Mouse (Mus musculus) kidney, embryonic 16.5 days (tissue): ENCODE data around the gene Tgfbr3. TPM values are rescaled to one million over a fixed set of nuclear protein-coding genes. Genes with fewer than 3 reads are reported as not detected.

Experiments used
- ATAC-seq: fragments of 200-750 bp; cut with Nextera tagmentation; 2 replicates; pipeline ENCODE4 v1.8.0; 2017; ENCODE audit warnings: moderate TSS enrichment; ENCODE audit not compliant: low FRiP score, low TSS enrichment
- H3K27ac ChIP-seq: fragments of 300-500 bp; sonication (generic); 2 replicates; pipeline ENCODE4 v1.5.1; 2014; ENCODE audit warnings: low read length
- H3K27me3 ChIP-seq: fragments of 300-500 bp; sonication (generic); 2 replicates; pipeline ENCODE4 v1.6.1; 2014; ENCODE audit warnings: low read length, control low read depth, mixed read lengths; ENCODE audit not compliant: insufficient read depth
- H3K36me3 ChIP-seq: fragments of 300-500 bp; sonication (generic); 2 replicates; pipeline ENCODE4 v1.6.1; 2014; ENCODE audit warnings: low read length, control low read depth, mixed read lengths; ENCODE audit not compliant: insufficient read depth
- H3K4me1 ChIP-seq: fragments of 300-500 bp; sonication (generic); 2 replicates; pipeline ENCODE4 v1.6.1; 2014; ENCODE audit warnings: low read length, control low read depth, mixed read lengths; ENCODE audit not compliant: insufficient read depth
- H3K4me2 ChIP-seq: fragments of 300-500 bp; sonication (generic); replicated peaks from 2 replicates; pipeline ENCODE4 v1.6.1; 2014; ENCODE audit warnings: low read depth, low read length
- H3K4me3 ChIP-seq: fragments of 300-500 bp; sonication (generic); 2 replicates; pipeline ENCODE4 v1.5.1; 2014; ENCODE audit warnings: mild to moderate bottlenecking, low read length
- H3K9ac ChIP-seq: fragments of 300-500 bp; sonication (generic); replicated peaks from 2 replicates; pipeline ENCODE4 v1.6.1; 2014; ENCODE audit warnings: low read length
- H3K9me3 ChIP-seq: fragments of 300-500 bp; sonication (generic); 2 replicates; pipeline ENCODE4 v1.6.1; 2016; ENCODE audit warnings: low read length, control low read depth
- WGBS: fragments of 180-500 bp; shearing (Covaris S2); extraction: QIAGEN DNeasy Blood & Tissue Kit; methylation state at CpG from one replicate; pipeline ENCODE4 v1.1.7; 2014; 5-methylcytosine and 5-hydroxymethylcytosine counted together
- polyA plus RNA-seq: library from polyadenylated mRNA; unstranded; fragments of >200 nt; fragmentation: Nextera tagmentation; extraction: Ambion mirVana; gene quantifications from 2 replicates; pipeline ENCODE4 v1.2.1, GENCODE M21; 2015

Gene Tgfbr3
- polyA plus RNA-seq, 1 experiment from 2014 or later = 17.3 TPM

- Histone ChIP-seq H3K4me1 (peaks cover 20% of the 10 kb centered on the region), H3K9me3 (no peaks in the 10 kb centered on the region), H3K4me3 (no peak overlapping the region), H3K27me3 (no peaks in the 10 kb centered on the region), H3K36me3 (no peaks in the 10 kb centered on the region), H3K27ac (no peak overlapping the region), H3K4me2 (no peak overlapping the region), H3K9ac (no peak overlapping the region)
- no peak for ATAC-seq
- 50% methylated on average over 5 of the region's 5 CpGs for WGBS
Measured at GRCm38 (mm10) chr5:107089966-107090365, 199.5 kb downstream of the Tgfbr3 start.

- Histone ChIP-seq H3K4me2 (peak overlapping the region; percentile 42), H3K27ac (peak overlapping the region; percentile 94), H3K27me3 (no peaks in the 10 kb centered on the region), H3K36me3 (no peaks in the 10 kb centered on the region), H3K4me3 (no peak overlapping the region), H3K9me3 (no peaks in the 10 kb centered on the region), H3K9ac (peak overlapping the region; percentile 49), H3K4me1 (peaks cover 20% of the 10 kb centered on the region)
- WGBS = 22% methylated on average over 12 of the region's 12 CpGs
- ATAC-seq = peak; percentile 83
Measured at GRCm38 (mm10) chr5:107087829-107088808, 201.3 kb downstream of the Tgfbr3 start.

GRCm38 (mm10) chr5:107087291-107087690 lies 202.1 kb downstream of the Tgfbr3 start:
- Histone ChIP-seq H3K9me3 (no peaks in the 10 kb centered on the region), H3K4me1 (peaks cover 21% of the 10 kb centered on the region), H3K36me3 (no peaks in the 10 kb centered on the region), H3K4me2 (no peak overlapping the region), H3K4me3 (no peak overlapping the region), H3K9ac (no peak overlapping the region), H3K27me3 (no peaks in the 10 kb centered on the region), H3K27ac (peak overlapping the region; percentile 94)
- peak; percentile 92 for ATAC-seq
- 21% methylated on average over 2 of the region's 2 CpGs for WGBS

GRCm38 (mm10) chr5:107086166-107086565 lies 203.3 kb downstream of the Tgfbr3 start:
- Histone ChIP-seq H3K27me3 (no peaks in the 10 kb centered on the region), H3K4me1 (peaks cover 31% of the 10 kb centered on the region), H3K27ac (peak overlapping the region; percentile 94; the same call in 1 of the 2 replicates), H3K9ac (no peak overlapping the region), H3K4me2 (no peak overlapping the region), H3K9me3 (no peaks in the 10 kb centered on the region), H3K36me3 (no peaks in the 10 kb centered on the region), H3K4me3 (no peak overlapping the region)
- no peak for ATAC-seq
- WGBS = 83% methylated on average over 5 of the region's 5 CpGs

GRCm38 (mm10) chr5:107084431-107084830 lies 205.0 kb downstream of the Tgfbr3 start:
- 90% methylated on average over 4 of the region's 4 CpGs for WGBS
- H3K36me3 ChIP-seq = no peaks in the 10 kb centered on the region

GRCm38 (mm10) chr5:107082011-107082410 lies 207.4 kb downstream of the Tgfbr3 start:
- no peak overlapping the region for H3K27ac ChIP-seq
- no peak for ATAC-seq
- H3K9ac ChIP-seq = no peak overlapping the region
- no peak overlapping the region for H3K4me3 ChIP-seq
- 54% methylated on average over 3 of the region's 3 CpGs for WGBS
- no peaks in the 10 kb centered on the region for H3K27me3 ChIP-seq
- H3K4me2 ChIP-seq = no peak overlapping the region
- H3K4me1 ChIP-seq = peaks cover 36% of the 10 kb centered on the region
- no peaks in the 10 kb centered on the region for H3K9me3 ChIP-seq
- no peaks in the 10 kb centered on the region for H3K36me3 ChIP-seq

More at GRCm38 (mm10) chr5:107084431-107084830, 205.0 kb downstream of the Tgfbr3 start:
- Histone ChIP-seq H3K9ac (no peak overlapping the region), H3K27ac (no peak overlapping the region), H3K4me3 (no peak overlapping the region), H3K9me3 (no peaks in the 10 kb centered on the region), H3K27me3 (no peaks in the 10 kb centered on the region), H3K4me2 (no peak overlapping the region), H3K4me1 (peaks cover 47% of the 10 kb centered on the region)
- ATAC-seq = no peak

GRCm38 (mm10) chr5:107080986-107081624 lies 208.3 kb downstream of the Tgfbr3 start:
- Histone ChIP-seq H3K9me3 (no peaks in the 10 kb centered on the region), H3K27ac (peak overlapping the region; percentile 57; the same call in 1 of the 2 replicates), H3K36me3 (no peaks in the 10 kb centered on the region), H3K4me2 (no peak overlapping the region), H3K27me3 (no peaks in the 10 kb centered on the region), H3K4me3 (no peak overlapping the region), H3K9ac (no peak overlapping the region), H3K4me1 (peaks cover 34% of the 10 kb centered on the region)
- WGBS = 49% methylated on average over 12 of the region's 12 CpGs
- ATAC-seq = no peak

- 55% methylated on average over 8 of the region's 8 CpGs for WGBS
- H3K4me3 ChIP-seq = no peak overlapping the region
- no peak overlapping the region for H3K4me2 ChIP-seq
- H3K4me1 ChIP-seq = peaks cover 38% of the 10 kb centered on the region
- H3K36me3 ChIP-seq = no peaks in the 10 kb centered on the region
- no peaks in the 10 kb centered on the region for H3K27me3 ChIP-seq
- no peak for ATAC-seq
- no peak overlapping the region for H3K9ac ChIP-seq
- 0 out of 2 replicates have a peak overlapping the region, but pooled peaks have one; percentile 38 for H3K27ac ChIP-seq
- H3K9me3 ChIP-seq = no peaks in the 10 kb centered on the region
Measured at GRCm38 (mm10) chr5:107079920-107080319, 209.5 kb downstream of the Tgfbr3 start.

- WGBS = 34% methylated on average over 11 of the region's 11 CpGs
- Histone ChIP-seq H3K9ac (no peak overlapping the region), H3K27me3 (no peaks in the 10 kb centered on the region), H3K27ac (peak overlapping the region; percentile 54), H3K9me3 (no peaks in the 10 kb centered on the region), H3K4me1 (peaks cover 42% of the 10 kb centered on the region), H3K4me3 (no peak overlapping the region), H3K4me2 (no peak overlapping the region), H3K36me3 (no peaks in the 10 kb centered on the region)
- peak; percentile 39; the same call in 1 of the 2 replicates for ATAC-seq
Measured at GRCm38 (mm10) chr5:107079146-107079638, 210.2 kb downstream of the Tgfbr3 start.
